Comparison of ENCODE assay signal across 25 mouse cellular contexts in the genomic region with DNA sequence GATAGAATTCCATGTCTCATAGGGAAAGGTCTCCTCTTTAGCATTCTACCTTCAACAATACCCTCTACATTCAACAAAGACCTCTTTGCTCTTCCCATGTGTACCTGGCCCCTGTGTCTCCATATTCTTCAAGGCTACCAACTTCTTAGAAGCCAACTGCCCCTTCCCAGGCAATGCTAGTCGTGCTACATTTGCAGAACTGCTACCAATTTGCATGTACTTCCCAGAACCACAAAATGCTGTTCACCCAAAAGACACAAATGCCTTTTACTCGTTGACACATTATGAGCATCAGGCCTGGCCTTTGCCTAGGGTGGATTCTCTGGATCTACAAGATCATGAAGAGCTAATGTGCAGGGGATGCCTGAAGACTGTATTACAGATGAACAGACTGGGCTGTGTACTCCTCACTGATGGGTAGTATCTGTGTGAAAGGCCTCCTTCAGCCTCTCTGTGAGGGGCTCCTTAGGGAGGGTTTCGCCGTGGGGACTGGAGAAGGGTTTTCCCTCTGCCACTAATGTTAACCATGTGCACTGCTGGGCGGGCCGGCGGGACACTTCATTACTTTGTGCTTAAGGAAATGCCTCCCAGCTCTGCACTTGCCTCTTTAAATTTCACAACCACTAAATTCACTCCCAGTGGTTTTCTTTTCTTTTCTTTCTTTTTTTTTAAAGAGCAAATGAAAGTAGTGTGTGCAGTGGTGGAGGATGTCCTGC.
DNase-seq lines count a peak whose midpoint lies in the region; ATAC-seq and TF ChIP-seq lines count a peak whose summit lies in the region.
"Had no signal": no experiment of that assay in that cellular context is flagged by ENCODE, and none has a peak within 500 bp of the region (broad histone marks: within the 10 kb centered on the region; RNA-seq: fewer than 3 reads in every experiment).

No protein-coding gene starts in this region.

- H3K4me2 ChIP-seq in midbrain, embryonic 13.5 days (replicated peaks): no peak overlapping the region
- no peak overlapping the region for H3K4me2 ChIP-seq in limb, embryonic 11.5 days (ENCODE audit: low read depth, severe bottlenecking)
- H3K4me2 ChIP-seq: heart, embryonic 15.5 days; hindbrain, embryonic 15.5 days; kidney, embryonic 15.5 days; lung, embryonic 14.5 days had no signal

- H3K27me3 ChIP-seq in midbrain, embryonic 10.5 days (ENCODE audit: low read depth, poor library complexity, severe bottlenecking): no peaks in the 10 kb centered on the region
- no peaks in the 10 kb centered on the region for H3K27me3 ChIP-seq in midbrain, embryonic 13.5 days
- no peaks in the 10 kb centered on the region for H3K27me3 ChIP-seq in limb, embryonic 11.5 days (ENCODE audit: control insufficient read depth, insufficient read depth, low read length)
- H3K27me3 ChIP-seq: heart, embryonic 15.5 days; hindbrain, embryonic 15.5 days had no signal

- ATAC-seq in midbrain, embryonic 13.5 days: no peak
- peak; percentile 90 for ATAC-seq in limb, embryonic 11.5 days (ENCODE audit: insufficient number of reproducible peaks, low FRiP score, low TSS enrichment, low read depth)
- ATAC-seq: forebrain, embryonic 14.5 days; intestine, embryonic 16.5 days had no signal

- 76% methylated on average over 7 of the region's 7 CpGs for WGBS in midbrain, embryonic 10.5 days
- WGBS in midbrain, embryonic 13.5 days: 91% methylated on average over 7 of the region's 7 CpGs
- WGBS in limb, embryonic 11.5 days: 24% methylated on average over 7 of the region's 7 CpGs

- no peaks in the 10 kb centered on the region for H3K9me3 ChIP-seq in midbrain, embryonic 10.5 days (replicated peaks)
- H3K9me3 ChIP-seq in midbrain, embryonic 13.5 days: no peaks in the 10 kb centered on the region
- H3K9me3 ChIP-seq in limb, embryonic 11.5 days (ENCODE audit: control insufficient read depth, low read length): no peaks in the 10 kb centered on the region
- H3K9me3 ChIP-seq: heart, embryonic 15.5 days; hindbrain, embryonic 15.5 days; kidney, embryonic 15.5 days had no signal

- no peaks in the 10 kb centered on the region for H3K36me3 ChIP-seq in midbrain, embryonic 10.5 days
- no peaks in the 10 kb centered on the region for H3K36me3 ChIP-seq in midbrain, embryonic 13.5 days
- no peaks in the 10 kb centered on the region for H3K36me3 ChIP-seq in limb, embryonic 11.5 days (ENCODE audit: control insufficient read depth, insufficient read depth, low read length)
- H3K36me3 ChIP-seq: heart, embryonic 15.5 days; hindbrain, embryonic 15.5 days; kidney, embryonic 15.5 days had no signal

- H3K9ac ChIP-seq in midbrain, embryonic 13.5 days (replicated peaks): no peak overlapping the region
- no peak overlapping the region for H3K9ac ChIP-seq in limb, embryonic 11.5 days (ENCODE audit: low read length)
- H3K9ac ChIP-seq: heart, embryonic 15.5 days; hindbrain, embryonic 15.5 days; kidney, embryonic 15.5 days; liver, embryonic 14.5 days; lung, embryonic 14.5 days had no signal

- no peak for TF ChIP-seq CTCF in layer of hippocampus, adult 2 months (conservative IDR thresholded peaks at IDR 0.05)

- DNase-seq in embryo, embryonic 11 days: peak; percentile 57
- no peak for DNase-seq in embryo, embryonic 10 days (ENCODE audit: low spot score)
- no peak for DNase-seq in midbrain, embryonic 10.5 days (ENCODE audit: low spot score)
- DNase-seq in limb, embryonic 11.5 days (ENCODE audit: low spot score): peak; percentile 85
- no peak for DNase-seq in layer of hippocampus, adult 2 months (ENCODE audit: low spot score in 2 of 2)
- DNase-seq in testis, postnatal 14 days (ENCODE audit: low spot score): no peak
- DNase-seq in layer of hippocampus, postnatal 10 days (ENCODE audit: low spot score in 2 of 2): no peak
- DNase-seq: adrenal gland, postnatal 14 days; cerebellum, adult 11 months; cerebellum, adult 9-11 months; gastrocnemius, postnatal 14 days; heart, adult 2 months; heart, postnatal 4 days; layer of hippocampus, adult 9-11 months; left cerebral cortex, postnatal 4 days; lung, embryonic 14.5 days; midbrain, embryonic 14.5 days had no signal

- H3K4me1 ChIP-seq in midbrain, embryonic 10.5 days: peaks cover 22% of the 10 kb centered on the region
- peaks cover 13% of the 10 kb centered on the region for H3K4me1 ChIP-seq in midbrain, embryonic 13.5 days (replicated peaks)
- H3K4me1 ChIP-seq in limb, embryonic 11.5 days (ENCODE audit: control insufficient read depth, insufficient read depth, low read length): peaks cover 21% of the 10 kb centered on the region
- H3K4me1 ChIP-seq: heart, embryonic 15.5 days had no signal

- H3K27ac ChIP-seq in midbrain, embryonic 10.5 days (replicated peaks): 0 out of 2 replicates have a peak overlapping the region, but pooled peaks have one; percentile 82
- H3K27ac ChIP-seq in midbrain, embryonic 13.5 days: no peak overlapping the region
- H3K27ac ChIP-seq in limb, embryonic 11.5 days (replicated peaks; ENCODE audit: low read depth, low read length): peak overlapping the region; percentile 74
- no peak overlapping the region for H3K27ac ChIP-seq in layer of hippocampus, adult 2 months
- H3K27ac ChIP-seq: heart, adult 2 months; heart, embryonic 15.5 days; hindbrain, embryonic 15.5 days; kidney, embryonic 15.5 days; liver, embryonic 14.5 days; stomach, postnatal 0 days had no signal

- no peak overlapping the region for H3K4me3 ChIP-seq in midbrain, embryonic 10.5 days
- H3K4me3 ChIP-seq in midbrain, embryonic 13.5 days (replicated peaks): no peak overlapping the region
- H3K4me3 ChIP-seq in limb, embryonic 11.5 days (ENCODE audit: low read depth, low read length): no peak overlapping the region
- no peak overlapping the region for H3K4me3 ChIP-seq in layer of hippocampus, adult 2 months
- H3K4me3 ChIP-seq: heart, adult 2 months; heart, embryonic 15.5 days; hindbrain, embryonic 15.5 days; kidney, embryonic 15.5 days had no signal

Comparison
In these comparisons a context has a peak if more than half of its experiments do, and no peak if none do; other contexts are left out.
1. DNase-seq: peak in embryo, embryonic 11 days (single experiment) and limb, embryonic 11.5 days (single experiment); none in embryo, embryonic 10 days (single experiment), midbrain, embryonic 10.5 days (single experiment), layer of hippocampus, adult 2 months (0 of 2), testis, postnatal 14 days (single experiment) and layer of hippocampus, postnatal 10 days (0 of 2).
2. H3K27ac ChIP-seq: peak in midbrain, embryonic 10.5 days (single experiment) and limb, embryonic 11.5 days (single experiment); none in midbrain, embryonic 13.5 days (single experiment) and layer of hippocampus, adult 2 months (single experiment).